Mouse (Mus musculus) left cerebral cortex, postnatal 25 days (tissue): ENCODE measurements at regions not wholly inside any gene's neighbourhood (a gene's known extent, or its start where the extent isn't known, plus 50 kb on each side); places are given as distances from the start of the nearest gene placed in this dataset.

Source experiments
- DNase-seq, 2 experiments: peaks; one replicate each; pipeline ENCODE4 v3.0.0; 2022; ENCODE audit warnings: low spot score in 2 of 2, mixed read lengths in 1 of 2
- intact Hi-C: fragments of 180-260 bp; cut with DNase I; formaldehyde crosslinking; loops from one replicate; pipeline ENCODE4 v1.15.1; 2025

- DNase-seq: no peak
- intact Hi-C loops: no loop called here
Observed at GRCm38 (mm10) chr3:146337429-146337828, 67.0 kb upstream of the Ssx2ip start.

- peak; percentile 38 to 72 for DNase-seq
- intact Hi-C loops: no loop called here
Observed at GRCm38 (mm10) chr3:146337861-146338281, 66.6 kb upstream of the Ssx2ip start.

GRCm38 (mm10) chr3:146338445-146338844 is 66.0 kb upstream of the Ssx2ip start:
- intact Hi-C loops: no loop called here
- DNase-seq: no peak

GRCm38 (mm10) chr3:146340316-146341055 is 64.0 kb upstream of the Ssx2ip start:
- intact Hi-C loops: loop anchor here (5.0 to 10.0 kb wide), 3 partner anchors 162 to 574 kb away; no protein-coding TSS in a partner anchor
- no peak for DNase-seq

GRCm38 (mm10) chr3:146341652-146342340 is 62.6 kb upstream of the Ssx2ip start:
- intact Hi-C loops: loop anchor here (5.0 to 10.0 kb wide), 3 partner anchors 161 to 573 kb away; no protein-coding TSS in a partner anchor
- DNase-seq: no peak

GRCm38 (mm10) chr3:146342727-146343126 is 61.7 kb upstream of the Ssx2ip start:
- intact Hi-C loops: loop anchor here (5.0 to 10.0 kb wide), 3 partner anchors 160 to 572 kb away; no protein-coding TSS in a partner anchor
- DNase-seq: no peak

GRCm38 (mm10) chr3:146343649-146344401 is 60.6 kb upstream of the Ssx2ip start:
- DNase-seq: peak; percentile 76 to 91
- intact Hi-C loops: loop anchor here (2.0 to 10.0 kb wide), 6 partner anchors 63 to 571 kb away; partner anchors contain the start of gene Rpf1

- intact Hi-C loops: loop anchor here (2.0 to 10.0 kb wide), 8 partner anchors 62 to 570 kb away; partner anchors contain the start of gene Rpf1
- DNase-seq: peak in 1 of 2 experiments; percentile 28
Observed at GRCm38 (mm10) chr3:146344402-146345025, 59.9 kb upstream of the Ssx2ip start.

- intact Hi-C loops: loop anchor here (2.0 to 10.0 kb wide), 6 partner anchors 61 to 569 kb away; partner anchors contain the start of gene Rpf1
- peak; percentile 77 to 82 for DNase-seq
Observed at GRCm38 (mm10) chr3:146345308-146345780, 59.1 kb upstream of the Ssx2ip start.

GRCm38 (mm10) chr3:146345946-146346345 is 58.5 kb upstream of the Ssx2ip start:
- DNase-seq: no peak
- intact Hi-C loops: loop anchor here (2.0 to 10.0 kb wide), 6 partner anchors 61 to 569 kb away; partner anchors contain the start of gene Rpf1

- DNase-seq: no peak
- intact Hi-C loops: loop anchor here (5.0 to 10.0 kb wide), 3 partner anchors 275 to 567 kb away; no protein-coding TSS in a partner anchor
Observed at GRCm38 (mm10) chr3:146347311-146347710, 57.1 kb upstream of the Ssx2ip start.

GRCm38 (mm10) chr3:146348921-146349320 is 55.5 kb upstream of the Ssx2ip start:
- no peak for DNase-seq
- intact Hi-C loops: loop anchor here (5.0 to 10.0 kb wide), 3 partner anchors 273 to 566 kb away; no protein-coding TSS in a partner anchor

- DNase-seq: no peak
- intact Hi-C loops: loop anchor here (5.0 to 10.0 kb wide), 3 partner anchors 273 to 565 kb away; no protein-coding TSS in a partner anchor
Observed at GRCm38 (mm10) chr3:146349393-146349792, 55.0 kb upstream of the Ssx2ip start.

GRCm38 (mm10) chr3:146350126-146350525 is 54.3 kb upstream of the Ssx2ip start:
- intact Hi-C loops: no loop called here
- no peak for DNase-seq

- no peak for DNase-seq
- intact Hi-C loops: no loop called here
Observed at GRCm38 (mm10) chr3:146351468-146351867, 53.0 kb upstream of the Ssx2ip start.

- intact Hi-C loops: no loop called here
- no peak for DNase-seq
Observed at GRCm38 (mm10) chr3:146352187-146352586, 52.3 kb upstream of the Ssx2ip start.

- peak in 1 of 2 experiments; percentile 51 for DNase-seq
- intact Hi-C loops: no loop called here
Observed at GRCm38 (mm10) chr3:146353961-146354360, 50.5 kb upstream of the Ssx2ip start.
